Mouse (Mus musculus) C2C12 (cell line): Measurements from ENCODE around the gene Prcd.

Source experiments
- CTCF ChIP-seq: IDR thresholded peaks from one replicate; pipeline ENCODE4 v1.5.1; 2011; ENCODE audit not compliant: control insufficient read depth, insufficient read depth, insufficient read length
- MAX ChIP-seq: IDR thresholded peaks from one replicate; pipeline ENCODE4 v1.6.1; 2011; ENCODE audit warnings: mild to moderate bottlenecking, control low read depth

DNA sequence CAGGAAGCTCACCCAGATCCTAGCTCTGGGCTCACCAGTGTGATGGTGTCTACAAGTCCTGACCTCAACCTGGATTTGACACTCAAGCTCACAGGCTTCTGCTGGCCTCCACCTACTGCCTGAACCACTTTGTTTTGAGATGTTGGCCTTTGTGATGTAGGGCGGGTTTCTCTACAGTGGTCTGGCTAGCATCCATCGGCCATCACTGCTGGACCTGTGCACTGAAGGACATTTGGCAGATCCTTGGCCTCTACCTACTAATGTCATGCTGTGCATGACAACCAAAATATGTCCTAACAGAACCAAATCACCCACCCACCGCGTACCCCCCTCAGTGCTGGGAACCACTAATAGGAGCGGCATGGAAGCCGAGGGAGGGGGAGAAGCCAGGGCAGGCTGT, 25.8 kb downstream of the Prcd start:
- TF ChIP-seq MAX (no peak), CTCF (no peak)
